1 mouse cellular context compared by ENCODE assay signal in the genomic region with DNA sequence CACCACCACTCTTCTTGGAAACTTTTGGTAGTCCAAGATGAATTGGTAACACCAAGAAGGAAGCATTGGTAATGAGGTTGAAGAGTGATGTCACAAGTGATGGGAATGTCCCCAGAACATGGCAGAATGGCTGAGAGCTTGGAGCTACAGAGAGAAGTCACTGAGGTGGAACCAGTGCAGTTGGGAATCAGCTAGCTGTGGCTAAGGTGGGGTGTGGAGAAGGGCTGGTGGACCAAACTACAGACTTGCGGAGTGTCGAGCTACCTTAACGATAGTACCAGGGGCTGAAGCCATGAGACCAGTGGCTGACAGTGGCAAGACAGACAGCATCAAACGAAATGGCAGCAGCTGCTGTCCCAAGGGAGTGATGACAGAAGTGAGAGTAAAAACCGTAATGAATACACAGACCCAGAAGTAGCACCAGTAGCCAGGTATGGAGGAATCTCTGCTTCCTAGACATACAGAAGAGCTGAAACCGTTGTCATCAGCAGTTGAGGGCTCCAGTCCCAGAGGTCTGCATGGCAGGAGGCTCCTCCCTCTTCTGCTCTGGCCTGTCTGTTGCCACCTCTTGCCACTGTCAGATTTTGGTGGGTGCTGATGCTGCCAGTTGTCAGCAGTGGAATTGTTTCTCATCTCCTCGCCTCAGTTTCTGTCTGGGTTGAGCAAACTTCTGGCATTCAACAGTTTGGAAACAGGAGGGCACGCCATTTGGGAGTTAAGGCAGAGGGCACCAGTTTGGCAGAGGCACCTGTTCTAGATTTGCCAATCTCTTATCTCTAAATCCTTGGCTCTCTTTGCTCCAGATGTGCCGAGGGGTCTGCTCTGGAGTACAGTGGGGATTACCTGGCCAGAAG.
A peak's percentile ranks its signal among the peaks of the same experiment; 100 is the strongest.
TF ChIP-seq lines count a peak whose summit lies in the region.

No protein-coding gene starts in this region.

TF ChIP-seq in CH12.LX, 34 proteins besides CTCF, POLR2A, EP300 and RAD21 (continued from another document):
- TF ChIP-seq NRF1 (IDR thresholded peaks at IDR 0.05; ENCODE audit: low read depth, low read length) (no peak), MAZ (IDR thresholded peaks at IDR 0.05; ENCODE audit: low read depth, low read length) (no peak), ETS1 (conservative IDR thresholded peaks at IDR 0.05; ENCODE audit: low read depth, low read length) (0 out of 2 replicates have a peak, but pooled peaks have one; percentile 7), BHLHE40 (IDR thresholded peaks at IDR 0.05; ENCODE audit: low read depth, low read length) (no peak)
